Mouse (Mus musculus) heart, postnatal 0 days (tissue): ENCODE measurements at regions not wholly inside any gene's neighbourhood (a gene's known extent, or its start where the extent isn't known, plus 50 kb on each side); places are given as distances from the start of the nearest gene placed in this dataset.
A peak's percentile ranks its signal among the peaks of the same experiment; 100 is the strongest.

ENCODE experiments used
- ATAC-seq: fragments of 200-750 bp; cut with Nextera tagmentation; 2 replicates; pipeline ENCODE4 v1.8.0; 2017; ENCODE audit warnings: low read depth, moderate number of reproducible peaks, moderate library complexity; ENCODE audit not compliant: insufficient read depth
- DNase-seq: peaks from one replicate; pipeline ENCODE4 v3.0.0-alpha.2; 2016; ENCODE audit warnings: low spot score
- H3K27ac ChIP-seq: fragments of 300-500 bp; sonication (generic); 2 replicates; pipeline ENCODE4 v1.5.1; 2014; ENCODE audit warnings: low read depth, mild to moderate bottlenecking
- H3K27me3 ChIP-seq: fragments of 300-500 bp; sonication (generic); 2 replicates; pipeline ENCODE4 v1.6.1; 2014; ENCODE audit warnings: low read length, mixed read lengths; ENCODE audit not compliant: control insufficient read depth, insufficient read depth
- H3K36me3 ChIP-seq: fragments of 300-500 bp; sonication (generic); replicated peaks from 2 replicates; pipeline ENCODE4 v1.6.1; 2014; ENCODE audit warnings: low read length, mixed read lengths; ENCODE audit not compliant: control insufficient read depth, insufficient read depth
- H3K4me1 ChIP-seq: fragments of 300-500 bp; sonication (generic); 2 replicates; pipeline ENCODE4 v1.6.1; 2014; ENCODE audit warnings: antibody characterized with exemption; ENCODE audit not compliant: control insufficient read depth, insufficient read depth
- H3K4me2 ChIP-seq: fragments of 300-500 bp; sonication (generic); 2 replicates; pipeline ENCODE4 v1.6.1; 2014; ENCODE audit warnings: low read depth, mild to moderate bottlenecking, low read length, moderate library complexity
- H3K4me3 ChIP-seq: fragments of 300-500 bp; sonication (generic); 2 replicates; pipeline ENCODE4 v1.5.1; 2014; ENCODE audit warnings: low read depth, low read length
- H3K9ac ChIP-seq: fragments of 300-500 bp; sonication (generic); replicated peaks from 2 replicates; pipeline ENCODE4 v1.6.1; 2014; ENCODE audit warnings: low read depth, low read length, mixed read lengths
- H3K9me3 ChIP-seq: fragments of 300-500 bp; sonication (generic); replicated peaks from 2 replicates; pipeline ENCODE4 v1.6.1; 2016; ENCODE audit warnings: low read length; ENCODE audit not compliant: control insufficient read depth
- CTCF ChIP-seq: IDR thresholded peaks from 2 replicates; pipeline ENCODE4 v1.5.1; 2016; ENCODE audit warnings: antibody characterized with exemption, control low read depth, low read depth
- EP300 ChIP-seq: IDR thresholded peaks from 2 replicates; pipeline ENCODE4 v1.6.1; 2016; ENCODE audit warnings: antibody characterized with exemption, low read depth
- WGBS: fragments of 180-500 bp; shearing (Covaris S2); extraction: QIAGEN DNeasy Blood & Tissue Kit; methylation state at CpG from one replicate; pipeline ENCODE4 v1.1.7; 2014; 5-methylcytosine and 5-hydroxymethylcytosine counted together

- TF ChIP-seq EP300 (no peak), CTCF (no peak)
- Histone ChIP-seq H3K4me1 (no peaks in the 10 kb centered on the region), H3K9ac (no peak overlapping the region), H3K4me2 (no peak overlapping the region), H3K4me3 (no peak overlapping the region), H3K27ac (no peak overlapping the region), H3K9me3 (no peaks in the 10 kb centered on the region), H3K27me3 (peaks cover 3% of the 10 kb centered on the region; the same call in 1 of the 2 replicates), H3K36me3 (no peaks in the 10 kb centered on the region)
- no peak for ATAC-seq
- no peak for DNase-seq
- 54% methylated on average over 8 of the region's 8 CpGs for WGBS
These were observed 165.8 kb upstream of the Cep162 start for GRCm38 (mm10) chr9:87421175-87421574.

GRCm38 (mm10) chr9:87419376-87419775, 164.0 kb upstream of the Cep162 start:
- H3K4me1 ChIP-seq: no peaks in the 10 kb centered on the region
- no peaks in the 10 kb centered on the region for H3K9me3 ChIP-seq
- H3K4me3 ChIP-seq: no peak overlapping the region
- no peak overlapping the region for H3K4me2 ChIP-seq
- no peak overlapping the region for H3K9ac ChIP-seq
- 8% methylated on average over 12 of the region's 12 CpGs for WGBS
- TF ChIP-seq CTCF (peak; percentile 68), EP300 (no peak)
- no peak; the same call in 1 of the 2 replicates for ATAC-seq
- H3K36me3 ChIP-seq: no peaks in the 10 kb centered on the region
- DNase-seq: peak; percentile 51
- no peak overlapping the region for H3K27ac ChIP-seq
- peaks cover 3% of the 10 kb centered on the region; the same call in 1 of the 2 replicates for H3K27me3 ChIP-seq

- H3K27me3 ChIP-seq: peaks cover 4% of the 10 kb centered on the region; the same call in 1 of the 2 replicates
- no peak overlapping the region for H3K9ac ChIP-seq
- H3K9me3 ChIP-seq: no peaks in the 10 kb centered on the region
- 34% methylated on average over 9 of the region's 9 CpGs for WGBS
- DNase-seq (no peak), ATAC-seq (no peak)
- H3K4me3 ChIP-seq: no peak overlapping the region
- no peak for TF ChIP-seq CTCF
- H3K4me1 ChIP-seq: no peaks in the 10 kb centered on the region
- no peak overlapping the region for H3K27ac ChIP-seq
- H3K36me3 ChIP-seq: no peaks in the 10 kb centered on the region
- no peak overlapping the region for H3K4me2 ChIP-seq
These were observed 157.6 kb upstream of the Cep162 start for GRCm38 (mm10) chr9:87412894-87413293.

GRCm38 (mm10) chr9:87411044-87411443, 155.7 kb upstream of the Cep162 start:
- Histone ChIP-seq H3K9ac (no peak overlapping the region), H3K36me3 (no peaks in the 10 kb centered on the region), H3K27ac (no peak overlapping the region), H3K9me3 (no peaks in the 10 kb centered on the region), H3K4me2 (no peak overlapping the region), H3K27me3 (peaks cover 4% of the 10 kb centered on the region; the same call in 1 of the 2 replicates), H3K4me3 (no peak overlapping the region), H3K4me1 (no peaks in the 10 kb centered on the region)
- no peak for ATAC-seq
- no peak for TF ChIP-seq CTCF
- no peak for TF ChIP-seq EP300
- 88% methylated on average over 7 of the region's 7 CpGs for WGBS
- no peak for DNase-seq

- Histone ChIP-seq H3K4me1 (no peaks in the 10 kb centered on the region), H3K9ac (no peak overlapping the region), H3K4me2 (no peak overlapping the region), H3K36me3 (no peaks in the 10 kb centered on the region), H3K4me3 (no peak overlapping the region), H3K27me3 (peaks cover 4% of the 10 kb centered on the region; the same call in 1 of the 2 replicates), H3K27ac (no peak overlapping the region), H3K9me3 (no peaks in the 10 kb centered on the region)
- DNase-seq (no peak), ATAC-seq (no peak)
- TF ChIP-seq CTCF: no peak
- no peak for TF ChIP-seq EP300
- whole genome bisulfite sequencing: 92% methylated on average over 3 of the region's 3 CpGs
These were observed 154.4 kb upstream of the Cep162 start for GRCm38 (mm10) chr9:87409736-87410135.

- no peak overlapping the region for H3K4me2 ChIP-seq
- ATAC-seq (no peak), DNase-seq (no peak)
- H3K9ac ChIP-seq: no peak overlapping the region
- no peak for TF ChIP-seq CTCF
- TF ChIP-seq EP300: no peak
- no peak overlapping the region for H3K4me3 ChIP-seq
- no peaks in the 10 kb centered on the region for H3K4me1 ChIP-seq
- no peaks in the 10 kb centered on the region for H3K9me3 ChIP-seq
- no peak overlapping the region for H3K27ac ChIP-seq
- H3K36me3 ChIP-seq: no peaks in the 10 kb centered on the region
- H3K27me3 ChIP-seq: peaks cover 4% of the 10 kb centered on the region; the same call in 1 of the 2 replicates
- 85% methylated on average over 8 of the region's 8 CpGs for WGBS
These were observed 153.5 kb upstream of the Cep162 start for GRCm38 (mm10) chr9:87408805-87409204.
